Mouse (Mus musculus) ovary, postnatal 10 days (tissue): ENCODE results near the gene Gm49333.
A peak's percentile ranks its signal among the peaks of the same experiment; 100 is the strongest.
"Not testable (repeated sequence)": the region's sequence is repeated elsewhere in the genome, so short reads cannot be mapped to it uniquely, and the experiment has no call there.

Source experiments
- DNase-seq: peaks from one replicate; pipeline ENCODE4 v3.0.0; 2022; ENCODE audit warnings: low spot score

Gene Gm49333

DNA sequence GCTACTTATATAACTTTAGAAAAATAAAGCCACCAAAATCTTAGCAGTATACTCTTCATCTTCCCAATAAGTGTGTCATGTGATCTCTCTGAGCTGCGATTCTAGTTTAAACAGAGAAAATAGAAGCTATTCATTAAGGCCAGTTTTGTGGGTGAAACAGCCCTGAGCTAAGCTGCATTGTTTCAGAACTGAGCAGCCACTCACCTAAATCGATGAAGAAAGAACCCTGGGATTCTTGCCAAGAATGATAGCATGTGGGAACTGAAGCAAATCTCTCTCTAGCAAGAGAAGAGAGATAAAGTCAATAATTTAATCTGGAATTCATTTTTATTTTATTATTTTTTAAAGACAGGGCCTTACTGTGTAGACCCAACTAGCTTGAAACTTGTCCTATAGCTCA lies 11.8 kb downstream of the Gm49333 start:
- DNase-seq = no peak

DNA sequence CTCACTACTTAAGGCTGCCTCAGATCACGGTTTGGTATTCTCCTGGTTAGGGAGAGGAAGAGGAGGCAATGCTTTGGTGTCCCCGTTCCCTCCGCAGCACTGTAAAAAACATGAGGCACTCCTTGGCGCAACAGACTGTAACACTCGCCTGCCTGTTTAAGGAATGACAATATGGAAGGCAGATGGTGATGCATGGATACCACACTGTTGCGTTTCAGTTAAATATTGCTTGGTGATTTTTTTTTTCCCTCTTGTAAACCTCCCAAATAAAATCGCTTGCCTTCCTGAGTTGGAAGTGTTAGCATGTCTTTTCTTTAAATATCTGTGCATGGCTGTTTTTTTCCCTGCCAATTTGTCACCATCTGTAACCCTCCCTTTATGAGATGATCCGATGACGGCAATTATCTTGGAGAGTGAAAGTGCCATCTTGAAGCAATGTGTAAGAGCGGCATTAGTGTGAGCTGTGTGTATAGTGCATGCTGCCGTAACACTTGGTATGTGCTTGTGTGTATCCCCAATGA lies 17.5 kb downstream of the Gm49333 start:
- no peak for DNase-seq

DNA sequence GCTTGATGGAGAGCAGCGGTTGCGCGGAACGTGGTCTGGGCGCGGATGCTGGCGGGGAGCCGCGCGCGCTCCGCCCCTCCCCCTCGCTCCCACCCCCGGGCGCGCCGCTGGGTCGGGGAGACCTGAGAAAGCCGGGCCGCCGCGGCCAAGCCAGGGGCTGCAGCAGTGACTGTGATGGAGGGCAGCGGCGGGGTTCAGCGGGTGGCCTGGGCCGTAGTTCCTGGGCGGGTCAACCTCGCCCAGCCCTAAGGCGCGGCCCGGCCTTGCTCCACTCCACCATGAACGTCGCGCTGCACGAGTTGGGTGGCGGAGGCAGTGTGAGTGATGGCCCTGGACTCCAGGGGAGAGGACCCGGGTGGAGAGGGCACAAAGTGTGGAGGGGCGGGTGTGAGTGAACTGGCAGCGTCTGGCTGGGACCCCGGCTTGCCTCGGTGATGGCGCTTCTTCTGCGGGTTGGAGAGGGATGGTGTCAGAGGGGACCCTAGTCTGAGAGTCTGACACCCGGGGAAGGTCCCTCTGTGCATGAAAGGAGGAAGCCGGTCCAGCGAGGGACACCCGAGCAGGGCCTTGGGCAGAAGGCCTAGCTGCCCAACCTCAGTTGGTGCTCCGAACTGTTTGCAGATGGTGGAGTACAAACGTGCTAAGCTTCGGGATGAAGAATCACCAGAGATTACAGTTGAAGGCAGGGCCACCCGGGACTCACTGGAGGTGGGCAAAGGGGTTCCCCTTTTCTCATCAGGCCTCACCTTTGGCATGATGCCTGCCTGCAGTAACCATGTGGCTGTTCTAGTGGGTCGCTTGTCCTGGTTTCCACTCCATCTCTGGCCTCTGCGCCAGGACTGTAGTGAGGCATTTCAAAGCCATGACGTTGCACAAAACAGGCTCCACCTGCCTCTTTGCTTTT lies 18.6 kb downstream of the Gm49333 start, which contains the start of gene Ece2:
Ece2 (plus strand) TSS at position 98 of the 904 bp plus-strand sequence.
- DNase-seq = no peak

DNA sequence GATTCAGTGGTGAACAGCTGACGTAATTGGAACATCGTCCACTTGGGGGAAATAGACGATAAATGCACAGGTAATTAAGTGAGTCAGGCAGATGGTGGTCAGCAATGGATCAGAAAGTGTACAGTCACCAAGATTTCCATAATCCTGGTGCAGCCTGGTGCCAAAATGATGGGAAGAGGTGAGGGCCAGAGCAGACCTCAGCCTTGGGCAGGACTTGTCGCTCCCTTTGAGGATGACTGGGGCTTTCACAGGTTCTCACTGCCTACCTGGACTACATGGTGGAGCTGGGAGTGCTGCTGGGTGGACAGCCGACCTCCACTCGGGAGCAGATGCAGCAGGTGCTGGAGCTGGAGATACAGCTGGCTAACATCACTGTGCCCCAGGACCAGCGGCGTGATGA lies 26.0 kb downstream of the Gm49333 start:
- no peak for DNase-seq

DNA sequence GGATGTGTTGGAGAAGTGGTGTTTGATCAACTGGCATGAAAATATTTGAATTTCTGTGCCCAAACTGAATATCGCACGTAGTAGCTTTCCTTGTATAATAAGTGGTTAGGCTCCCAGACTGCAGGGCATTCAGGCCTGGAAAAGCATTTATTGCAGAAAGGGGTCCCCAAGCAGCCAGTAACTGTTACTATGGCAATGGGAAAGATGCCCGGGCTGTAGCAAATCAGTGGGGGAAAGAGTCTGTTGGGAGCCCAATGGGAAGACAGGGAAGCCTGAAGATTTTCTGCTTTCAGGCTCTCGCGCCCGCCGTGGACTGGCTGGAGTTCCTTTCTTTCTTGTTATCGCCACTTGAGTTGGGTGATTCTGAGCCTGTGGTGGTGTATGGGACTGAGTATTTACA lies 27.0 kb downstream of the Gm49333 start:
- no peak for DNase-seq

DNA sequence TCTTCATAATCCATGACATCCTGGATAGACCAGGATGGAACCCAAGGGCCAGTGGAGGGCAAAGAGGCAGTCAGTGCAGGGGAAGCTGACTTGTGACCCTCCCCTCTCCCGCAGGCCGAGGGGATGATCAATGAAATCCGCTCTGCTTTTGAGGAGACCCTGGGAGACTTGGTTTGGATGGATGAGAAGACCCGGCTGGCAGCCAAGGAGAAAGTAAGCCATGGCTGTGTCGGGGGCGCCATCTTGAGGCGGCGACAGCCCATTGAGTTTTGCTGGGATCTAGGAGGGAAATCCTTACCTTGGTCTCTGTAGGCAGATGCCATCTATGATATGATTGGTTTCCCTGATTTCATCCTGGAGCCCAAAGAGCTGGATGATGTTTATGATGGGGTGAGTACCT lies 30.8 kb downstream of the Gm49333 start:
- peak; percentile 32 for DNase-seq

DNA sequence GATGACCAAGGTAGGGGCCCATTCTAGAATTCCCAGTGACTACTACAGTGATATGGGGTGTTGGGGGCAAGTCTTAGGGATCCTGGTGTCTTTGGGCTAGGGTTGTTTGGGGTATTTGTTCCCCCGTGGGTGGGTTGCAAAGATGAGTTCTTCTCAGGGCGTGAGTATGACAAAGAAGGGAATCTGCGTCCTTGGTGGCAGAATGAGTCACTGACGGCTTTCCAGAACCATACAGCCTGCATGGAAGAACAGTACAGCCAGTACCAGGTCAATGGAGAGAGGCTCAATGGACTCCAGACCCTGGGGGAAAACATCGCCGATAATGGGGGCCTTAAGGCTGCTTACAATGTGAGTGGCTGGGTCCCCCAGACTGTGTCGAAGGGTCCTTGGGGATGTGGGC lies 32.5 kb downstream of the Gm49333 start:
- DNase-seq = no peak

DNA sequence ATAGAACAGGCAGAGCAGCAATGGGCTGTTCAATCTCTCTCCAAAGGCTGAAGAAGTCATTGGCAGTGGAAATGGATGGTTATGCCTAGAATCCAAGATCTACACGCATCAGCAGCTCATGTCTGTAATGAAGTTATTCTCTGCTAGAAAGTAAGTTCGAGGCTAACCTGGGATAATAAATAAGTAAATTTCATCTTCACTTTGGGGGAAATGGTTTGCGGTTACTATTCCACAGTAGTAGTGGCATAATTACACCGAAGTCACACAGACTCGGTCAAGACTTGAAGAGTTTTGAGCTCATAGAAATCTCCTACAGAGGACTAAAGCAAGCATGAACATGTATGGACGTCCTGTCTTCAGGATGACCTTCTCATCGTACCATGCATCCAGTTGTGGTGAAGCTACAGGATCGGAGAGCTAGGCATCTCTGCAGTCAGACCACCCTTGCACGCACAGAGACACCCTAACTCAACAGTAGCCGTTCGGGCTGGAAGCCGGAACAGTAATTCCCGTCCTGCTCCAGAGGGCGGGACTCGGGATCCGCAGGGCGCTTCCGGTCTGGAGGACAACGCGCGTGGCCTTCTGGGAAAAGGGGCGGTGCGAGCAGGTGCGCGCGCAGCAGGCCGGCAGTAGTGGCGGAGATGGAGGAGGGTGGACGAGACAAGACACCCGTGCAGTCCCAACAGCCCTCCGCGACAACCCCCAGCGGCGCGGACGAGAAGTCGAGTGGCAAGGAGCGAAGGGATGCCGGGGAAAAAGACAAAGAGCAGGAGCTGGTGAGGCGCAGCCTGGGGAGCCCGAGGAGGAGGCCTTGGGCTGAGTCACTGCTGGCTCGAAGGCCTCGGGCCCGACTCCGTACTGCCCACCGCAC lies 39.9 kb downstream of the Gm49333 start, which contains the start of gene Psmd2:
Psmd2 (plus strand) TSS at position 577 of the 871 bp plus-strand sequence.
- DNase-seq = peak; percentile 95

DNA sequence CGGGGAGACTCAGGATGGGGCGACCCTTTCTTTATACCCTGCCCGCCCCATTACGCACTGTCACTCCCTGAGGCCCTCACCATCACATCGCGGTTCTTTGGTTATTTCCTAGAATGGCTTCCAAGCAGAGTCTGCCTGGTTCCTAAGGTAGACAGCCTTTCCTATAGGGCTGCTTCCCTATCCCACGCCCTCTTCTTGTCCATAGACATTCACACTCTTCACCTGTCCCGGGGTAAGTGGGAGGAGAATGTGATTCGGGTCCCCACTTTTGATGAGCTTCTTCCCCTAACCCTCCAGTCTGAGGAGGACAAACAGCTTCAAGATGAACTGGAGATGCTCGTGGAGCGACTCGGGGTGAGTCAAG lies 40.5 kb downstream of the Gm49333 start:
- no peak for DNase-seq

DNA sequence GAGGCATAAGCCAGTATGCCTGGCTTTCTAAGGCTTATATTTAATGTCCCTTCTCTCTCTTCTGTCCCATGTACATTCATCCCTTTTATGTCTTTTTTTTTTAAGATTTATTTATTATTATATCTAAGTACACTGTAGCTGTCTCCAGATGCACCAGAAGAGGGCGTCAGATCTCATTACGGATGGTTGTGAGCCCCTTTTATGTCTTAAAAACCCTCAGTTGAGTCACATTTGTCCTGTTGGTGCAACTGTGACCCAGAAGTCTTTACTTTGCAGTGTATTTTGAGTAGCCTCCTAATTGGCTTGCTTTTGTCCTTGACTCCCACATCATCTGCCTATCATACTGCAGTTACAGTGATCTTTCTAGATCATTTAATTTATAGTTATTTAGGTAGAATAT lies 41.9 kb downstream of the Gm49333 start:
- no peak for DNase-seq

DNA sequence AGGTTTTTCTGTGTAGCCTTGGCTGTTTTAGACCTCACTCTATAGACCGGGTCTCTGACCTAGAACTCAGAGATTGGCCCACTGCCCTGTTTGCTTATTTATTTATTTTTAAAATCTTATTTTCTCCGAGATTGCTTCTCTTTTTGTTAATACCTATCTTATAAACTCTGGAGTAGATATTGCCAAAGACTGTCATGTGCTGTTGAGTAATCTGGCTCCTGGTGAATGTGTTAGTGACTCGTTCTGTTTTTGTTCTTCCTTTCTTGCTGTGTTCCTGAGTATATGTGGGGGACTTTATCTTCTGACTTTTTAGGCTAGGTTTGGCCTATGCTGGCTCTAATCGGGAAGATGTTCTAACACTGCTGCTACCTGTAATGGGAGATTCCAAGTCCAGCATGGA lies 46.3 kb downstream of the Gm49333 start:
- DNase-seq = no peak

DNA sequence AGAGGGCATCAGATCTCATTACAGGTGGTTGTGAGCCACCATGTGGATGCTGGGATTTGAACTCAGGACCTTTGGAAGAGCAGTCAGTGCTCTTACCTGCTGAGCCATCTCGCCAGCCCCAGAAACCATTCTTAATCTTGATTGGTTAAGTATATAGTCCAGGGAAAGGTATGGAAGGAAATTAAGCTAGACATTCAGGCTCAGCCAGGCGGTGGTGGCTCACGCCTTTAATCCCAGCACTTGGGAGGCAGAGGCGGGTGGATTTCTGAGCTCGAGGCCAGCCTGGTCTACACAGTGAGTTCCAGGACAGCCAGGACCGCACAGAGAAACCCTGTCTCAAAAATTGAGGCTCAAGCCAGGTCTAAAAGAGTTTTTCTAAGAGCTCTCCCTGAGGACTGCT lies 56.6 kb downstream of the Gm49333 start, which contains the start of gene Eif4g1:
Eif4g1 (plus strand) TSS at position 301 of the 400 bp plus-strand sequence.
- DNase-seq = not testable (repeated sequence)

DNA sequence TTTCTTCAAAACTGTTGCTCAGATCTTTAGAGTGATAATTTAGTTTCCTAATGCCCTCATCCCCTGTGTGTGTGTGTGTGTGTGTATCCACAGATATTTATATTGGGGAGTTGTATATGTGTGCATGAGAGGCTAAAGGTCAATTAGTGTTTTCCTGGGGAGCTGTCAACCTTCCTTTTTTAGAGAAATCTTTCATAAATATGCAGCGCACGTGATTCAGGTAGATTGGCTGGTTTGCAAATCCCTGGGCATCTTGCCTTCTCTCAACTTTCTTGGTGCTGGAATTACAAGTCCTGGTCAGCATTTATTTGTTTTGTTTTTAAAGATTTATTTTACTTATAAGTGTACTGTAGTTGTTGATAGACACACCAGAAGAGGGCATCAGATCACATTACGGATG lies 58.9 kb downstream of the Gm49333 start:
- no peak for DNase-seq

DNA sequence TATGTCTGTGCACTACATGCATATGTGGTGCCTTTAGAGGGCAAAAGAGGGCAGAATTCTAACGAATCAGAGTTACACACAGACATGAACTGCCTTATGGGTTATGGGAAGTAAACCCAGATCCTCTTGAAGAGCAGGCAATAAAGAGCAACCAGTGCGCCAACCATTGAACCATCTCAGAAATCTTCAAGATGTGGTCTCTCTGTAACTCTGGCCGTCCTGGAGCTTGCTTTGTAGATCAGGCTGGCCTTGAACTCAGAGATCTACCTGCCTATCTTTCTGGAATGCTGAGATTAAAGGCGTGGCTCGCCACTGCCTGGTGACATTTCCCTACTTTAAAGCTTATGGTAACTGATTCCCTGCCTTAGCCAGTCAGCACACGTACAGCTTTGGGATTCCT lies 60.5 kb downstream of the Gm49333 start:
- no peak for DNase-seq

DNA sequence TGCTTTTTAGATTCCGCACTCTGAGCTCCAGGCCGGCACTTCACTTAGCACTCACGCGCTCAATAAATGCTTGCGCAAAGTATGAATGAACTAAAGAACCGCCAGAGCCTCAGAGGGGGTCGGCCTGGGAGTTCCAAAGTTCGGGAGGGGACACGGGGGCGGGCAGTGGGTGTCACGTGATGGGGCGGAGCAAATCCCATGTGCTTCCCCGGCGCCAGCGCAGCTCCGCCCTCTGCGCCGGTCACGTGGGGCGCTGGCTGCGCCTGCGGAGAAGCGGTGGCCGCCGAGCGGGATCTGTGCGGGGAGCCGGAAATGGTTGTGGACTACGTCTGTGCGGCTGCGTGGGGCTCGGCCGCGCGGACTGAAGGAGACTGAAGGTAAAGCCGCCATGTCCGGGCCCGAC lies 61.1 kb downstream of the Gm49333 start:
- peak; percentile 83 for DNase-seq

DNA sequence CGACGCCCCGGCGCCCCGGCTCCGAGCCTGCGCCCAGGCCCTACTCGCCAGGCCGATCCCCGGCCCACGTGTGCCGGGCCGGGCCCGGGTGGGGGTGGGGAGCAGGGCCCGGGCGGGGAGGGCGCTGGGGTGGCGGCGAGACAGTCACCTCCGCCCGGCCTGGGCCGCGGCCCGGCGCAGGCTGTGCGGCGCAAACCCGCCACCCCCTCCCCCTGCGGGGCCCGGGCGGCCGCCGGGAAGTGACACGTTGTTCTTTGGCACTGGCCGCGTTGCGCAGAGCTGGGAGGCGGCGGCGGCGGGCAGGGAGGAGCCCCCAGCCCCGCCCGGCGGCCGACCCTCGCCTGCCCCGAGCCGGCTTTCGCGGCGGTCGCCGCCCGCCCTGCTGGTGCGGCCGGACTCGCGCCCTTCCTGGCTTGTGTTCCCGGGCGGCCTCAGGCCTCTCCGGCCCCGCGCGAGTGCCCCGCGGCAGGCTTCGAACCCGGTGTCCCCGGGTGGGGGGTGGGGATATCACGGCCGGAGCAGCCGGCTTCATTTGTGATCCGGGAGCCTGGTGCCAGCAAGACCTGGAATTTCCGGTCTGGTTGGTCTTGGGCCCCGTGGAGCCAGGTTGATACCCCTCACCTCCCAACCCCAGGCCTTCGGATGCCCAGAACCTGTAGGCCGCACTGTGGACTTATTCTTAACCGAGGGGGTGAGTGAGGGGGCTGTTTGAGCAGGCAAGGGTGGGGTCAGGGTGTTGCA lies 61.7 kb downstream of the Gm49333 start:
- DNase-seq = no peak

DNA sequence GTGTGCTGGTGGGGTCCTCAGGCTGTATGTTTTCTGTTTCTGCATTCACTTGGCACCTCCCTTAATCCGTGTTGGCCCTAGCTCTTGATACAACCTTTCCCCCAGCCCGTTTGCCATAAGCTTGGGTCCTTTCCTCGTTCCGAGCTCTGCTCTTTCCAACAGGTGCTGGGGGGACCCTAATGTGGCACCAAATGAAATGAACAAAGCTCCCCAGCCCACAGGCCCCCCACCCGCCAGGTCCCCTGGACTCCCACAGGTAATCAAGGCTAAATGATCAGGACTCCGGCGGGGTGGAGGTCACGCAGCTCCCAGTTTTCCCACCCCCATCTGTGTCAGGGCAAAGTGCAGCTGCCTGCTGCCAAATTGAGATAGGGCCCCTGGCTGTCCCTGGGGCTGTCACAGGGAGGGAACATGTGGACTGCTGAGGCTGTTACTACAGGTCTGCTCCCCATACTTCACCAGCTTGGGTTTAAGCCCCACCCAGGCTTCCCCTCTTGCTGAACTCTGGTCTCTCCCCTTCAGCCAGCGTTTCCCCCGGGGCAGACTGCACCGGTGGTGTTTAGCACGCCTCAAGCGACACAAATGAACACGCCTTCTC lies 62.4 kb downstream of the Gm49333 start:
- DNase-seq = no peak

DNA sequence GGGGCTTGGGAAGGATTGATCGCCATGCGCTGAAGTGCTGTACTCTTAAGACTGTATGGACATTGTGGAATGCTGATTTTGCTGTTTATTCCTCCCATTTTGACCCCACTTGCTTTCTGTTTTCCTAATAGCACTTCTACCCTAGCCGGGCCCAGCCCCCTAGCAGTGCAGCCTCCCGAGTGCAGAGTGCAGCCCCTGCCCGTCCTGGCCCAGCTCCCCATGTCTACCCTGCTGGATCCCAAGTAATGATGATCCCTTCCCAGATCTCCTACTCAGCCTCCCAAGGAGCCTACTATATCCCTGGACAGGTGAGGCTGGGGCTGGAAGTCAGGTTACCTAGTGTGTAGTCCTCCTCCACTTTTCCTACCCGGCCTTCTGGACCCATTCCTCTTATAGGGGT lies 63.8 kb downstream of the Gm49333 start:
- DNase-seq = no peak

DNA sequence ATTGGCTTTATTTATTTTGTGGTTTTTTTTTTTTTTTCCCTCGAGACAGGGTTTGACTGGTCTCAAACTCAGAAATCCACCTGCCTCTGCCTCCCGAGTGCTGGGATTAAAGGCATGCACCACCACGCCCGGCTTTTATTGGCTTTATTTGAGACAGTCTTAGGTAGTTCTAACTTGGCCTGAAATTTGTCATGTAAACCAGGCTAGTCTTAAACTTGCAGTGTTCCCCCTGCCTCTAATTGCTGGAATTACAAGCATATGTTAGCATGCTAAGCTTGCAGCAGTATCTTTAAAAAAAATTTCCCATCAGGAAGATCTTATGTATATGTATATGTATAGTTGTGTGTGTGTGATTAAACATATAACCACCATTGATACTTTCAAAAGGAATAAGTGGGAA lies 65.3 kb downstream of the Gm49333 start:
- no peak for DNase-seq

DNA sequence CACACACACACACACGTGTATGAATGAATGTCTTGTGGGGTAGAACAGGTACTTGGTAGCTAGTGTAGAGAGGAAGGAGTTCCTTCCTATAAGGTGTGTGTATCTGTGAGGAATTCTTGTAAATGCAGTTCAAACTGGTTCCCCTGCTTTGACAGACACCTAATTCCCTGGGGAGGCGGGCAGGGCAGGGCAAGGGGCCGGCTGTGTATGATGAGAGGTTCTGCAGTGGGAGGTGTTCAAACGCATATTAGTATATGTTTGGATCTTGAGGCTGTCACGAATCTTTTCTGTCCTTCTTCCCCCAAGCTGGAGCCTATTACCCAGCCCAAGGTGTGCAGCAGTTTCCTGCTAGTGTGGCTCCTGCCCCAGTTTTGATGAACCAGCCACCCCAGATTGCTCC lies 66.0 kb downstream of the Gm49333 start:
- DNase-seq = no peak

DNA sequence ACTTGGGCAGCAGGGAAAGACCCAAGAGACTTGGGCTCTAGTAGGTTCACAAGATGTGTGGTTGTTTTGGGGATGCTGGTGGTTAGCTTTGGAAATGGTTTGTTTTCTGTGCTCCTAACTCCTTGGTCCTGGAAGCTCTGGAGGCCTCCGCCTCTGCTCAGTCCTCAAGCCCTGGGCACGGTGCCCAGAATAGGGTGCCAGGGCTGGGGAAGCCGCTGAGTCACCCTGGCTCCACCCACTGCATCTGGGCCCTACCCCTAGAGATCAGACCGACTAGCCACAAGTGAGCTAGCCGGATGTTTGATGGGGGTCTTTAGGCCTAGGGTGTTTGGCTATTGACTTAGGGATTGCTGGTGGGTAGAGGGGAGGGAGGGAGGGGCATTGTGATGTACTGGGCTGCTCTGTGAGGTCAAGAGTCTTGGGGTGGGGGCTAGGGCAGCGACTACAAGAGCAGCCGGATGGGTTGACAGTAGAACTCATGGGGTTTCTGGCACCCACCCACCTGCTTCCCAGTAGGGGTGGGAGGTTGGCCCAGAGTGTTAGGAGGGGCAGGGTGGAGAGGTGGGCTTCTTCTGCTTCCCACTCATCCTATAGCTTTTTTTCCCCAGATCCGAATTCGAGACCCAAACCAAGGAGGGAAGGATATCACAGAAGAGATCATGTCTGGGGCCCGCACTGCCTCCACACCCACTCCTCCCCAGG lies 66.7 kb downstream of the Gm49333 start:
- no peak for DNase-seq
